Mouse (Mus musculus) ES-E14 (cell line): Measurements from ENCODE around the gene Tcf19. TPM values are rescaled to one million over a fixed set of nuclear protein-coding genes. Genes with fewer than 3 reads are reported as not detected.

Experiments used
- DNase-seq: peaks from one replicate; pipeline ENCODE4 v3.0.0-alpha.2; 2013; ENCODE audit warnings: low read depth, low spot score
- H3K27ac ChIP-seq: 2 replicates; pipeline ENCODE4 v1.5.1; 2012; ENCODE audit warnings: low read depth, mild to moderate bottlenecking, low read length, moderate library complexity, mixed read lengths; ENCODE audit not compliant: poor library complexity, insufficient read depth, severe bottlenecking
- H3K36me3 ChIP-seq: 2 replicates; pipeline ENCODE4 v1.6.1; 2012; ENCODE audit warnings: mild to moderate bottlenecking, low read length, moderate library complexity, mixed read lengths; ENCODE audit not compliant: control insufficient read depth, poor library complexity, insufficient read depth, severe bottlenecking
- H3K4me1 ChIP-seq, 2 experiments: fragments of 150-350 bp in 1 of 2; sonication (generic) in 1 of 2; 2 replicates each; pipeline ENCODE4 v1.6.1; 2012; ENCODE audit warnings: low read length in 2 of 2, mild to moderate bottlenecking in 1 of 2, mixed read lengths in 1 of 2; ENCODE audit not compliant: control insufficient read depth in 2 of 2, insufficient read depth in 2 of 2, poor library complexity in 1 of 2
- H3K4me3 ChIP-seq, 2 experiments: fragments of 150-350 bp in 1 of 2; sonication (generic) in 1 of 2; 2 replicates each; pipeline ENCODE4 v1.5.1; 2012; ENCODE audit warnings: low read length in 2 of 2, low read depth in 1 of 2, mild to moderate bottlenecking in 1 of 2, mixed read lengths in 1 of 2; ENCODE audit not compliant: insufficient read depth in 1 of 2, poor library complexity in 1 of 2, severe bottlenecking in 1 of 2
- H3K9ac ChIP-seq: 2 replicates; pipeline ENCODE4 v1.6.1; 2012; ENCODE audit warnings: low read depth, mild to moderate bottlenecking, low read length, mixed read lengths; ENCODE audit not compliant: poor library complexity, insufficient read depth, severe bottlenecking
- H3K9me3 ChIP-seq: fragments of 150-350 bp; sonication (generic); 2 replicates; pipeline ENCODE4 v1.6.1; 2012; ENCODE audit warnings: low read depth, mild to moderate bottlenecking, low read length; ENCODE audit not compliant: control insufficient read depth, insufficient read depth
- CHD2 ChIP-seq: IDR thresholded peaks from 2 replicates; pipeline ENCODE4 v1.6.1; 2014; ENCODE audit warnings: mild to moderate bottlenecking, low read depth, low read length, inconsistent platforms
- HCFC1 ChIP-seq: IDR thresholded peaks from 2 replicates; pipeline ENCODE4 v1.6.1; 2012; ENCODE audit warnings: low read length, inconsistent platforms, borderline replicate concordance; ENCODE audit not compliant: insufficient read depth
- MAFK ChIP-seq: IDR thresholded peaks from 2 replicates; pipeline ENCODE4 v1.6.1; 2014; ENCODE audit warnings: mild to moderate bottlenecking, low read depth, low read length, inconsistent platforms; ENCODE audit not compliant: insufficient read depth
- ZC3H11A ChIP-seq: IDR thresholded peaks from 2 replicates; pipeline ENCODE4 v1.6.1; 2012; ENCODE audit warnings: low read depth, mild to moderate bottlenecking, inconsistent platforms, low read length, borderline replicate concordance
- ZNF384 ChIP-seq: IDR thresholded peaks from 2 replicates; pipeline ENCODE4 v1.6.1; 2012; ENCODE audit warnings: low read depth, low read length, inconsistent platforms
- in situ Hi-C, 2 experiments: fragments of 600-800 bp; cut with MboI; formaldehyde crosslinking; loops; one replicate each; pipeline ENCODE4 v1.15.1; 2025; ENCODE audit warnings: low sequenced_read_pairs in 2 of 2, inconsistent platforms in 1 of 2; ENCODE audit not compliant: unreplicated experiment in 2 of 2
- total RNA-seq: library from RNA; depleted of rRNA; stranded (reverse); fragments of 300-350 nt; gene quantifications from 2 replicates; pipeline ENCODE4 v1.2.3, GENCODE M21; 2012

The Tcf19 gene
- total RNA-seq, 1 experiment: 10.5 TPM

- in situ Hi-C loops: no loop called here
- H3K27ac ChIP-seq: no peak overlapping the region
- no peaks in the 10 kb centered on the region for H3K36me3 ChIP-seq
- TF ChIP-seq ZC3H11A (no peak), MAFK (no peak), HCFC1 (no peak), CHD2 (no peak), ZNF384 (no peak)
- no peak overlapping the region for H3K9ac ChIP-seq
- DNase-seq: no peak
- H3K9me3 ChIP-seq: no peaks in the 10 kb centered on the region
- H3K4me3 ChIP-seq: no peak overlapping the region
- H3K4me1 ChIP-seq: peaks cover 3 to 32% of the 10 kb centered on the region in 2 experiments; a peak in 1 of 4 replicates
These were observed 34.2 kb upstream of the Tcf19 start for GRCm38 (mm10) chr17:35550871-35551270.

GRCm38 (mm10) chr17:35550143-35550494 is 33.5 kb upstream of the Tcf19 start:
- H3K9me3 ChIP-seq: no peaks in the 10 kb centered on the region
- no peaks in the 10 kb centered on the region for H3K36me3 ChIP-seq
- no peak overlapping the region; the same call in 1 of the 2 replicates for H3K9ac ChIP-seq
- no peak overlapping the region for H3K4me3 ChIP-seq
- no peak overlapping the region for H3K27ac ChIP-seq
- no peak for TF ChIP-seq ZC3H11A
- TF ChIP-seq CHD2: no peak
- no peak for TF ChIP-seq ZNF384
- no peak for TF ChIP-seq HCFC1
- TF ChIP-seq MAFK: no peak
- in situ Hi-C loops: no loop called here
- DNase-seq: no peak
- peaks cover 3 to 30% of the 10 kb centered on the region in 2 experiments; a peak in 1 of 4 replicates for H3K4me1 ChIP-seq

- in situ Hi-C loops: no loop called here
- Histone ChIP-seq H3K9ac (peak overlapping the region; percentile 50; the same call in 1 of the 2 replicates), H3K9me3 (no peaks in the 10 kb centered on the region), H3K36me3 (no peaks in the 10 kb centered on the region), H3K27ac (peak overlapping the region; percentile 33; the same call in 1 of the 2 replicates), H3K4me1 (peaks cover 3 to 32% of the 10 kb centered on the region in 2 experiments; a peak in 1 of 4 replicates), H3K4me3 (peak overlapping the region in 1 of 2 experiments; percentile 30; a peak in 1 of 4 replicates)
- no peak for DNase-seq
- TF ChIP-seq CHD2 (no peak), MAFK (no peak), HCFC1 (no peak), ZNF384 (no peak), ZC3H11A (no peak)
These were observed 33.0 kb upstream of the Tcf19 start for GRCm38 (mm10) chr17:35549437-35550142.

- in situ Hi-C loops: no loop called here
- no peak overlapping the region; a peak in 1 of 4 replicates for H3K4me3 ChIP-seq
- no peak overlapping the region for H3K9ac ChIP-seq
- TF ChIP-seq CHD2 (no peak), HCFC1 (no peak)
- H3K4me1 ChIP-seq: peaks cover 6 to 28% of the 10 kb centered on the region in 2 experiments; a peak in 2 of 4 replicates
- peak overlapping the region; percentile 40; the same call in 1 of the 2 replicates for H3K27ac ChIP-seq
- DNase-seq: no peak
- H3K36me3 ChIP-seq: no peaks in the 10 kb centered on the region
- H3K9me3 ChIP-seq: no peaks in the 10 kb centered on the region
These were observed 32.0 kb upstream of the Tcf19 start for GRCm38 (mm10) chr17:35548636-35549035.

- Histone ChIP-seq H3K4me3 (peak overlapping the region in 1 of 2 experiments; percentile 18; a peak in 1 of 4 replicates), H3K27ac (peak overlapping the region; percentile 0; the same call in 1 of the 2 replicates), H3K36me3 (no peaks in the 10 kb centered on the region), H3K9me3 (no peaks in the 10 kb centered on the region), H3K9ac (peak overlapping the region; percentile 23; the same call in 1 of the 2 replicates), H3K4me1 (peaks cover 8 to 32% of the 10 kb centered on the region in 2 experiments; a peak in 3 of 4 replicates)
- in situ Hi-C loops: no loop called here
- no peak for DNase-seq
- no peak for TF ChIP-seq ZNF384
- TF ChIP-seq MAFK: no peak
- no peak for TF ChIP-seq CHD2
- TF ChIP-seq ZC3H11A: no peak
- no peak for TF ChIP-seq HCFC1
These were observed 30.8 kb upstream of the Tcf19 start for GRCm38 (mm10) chr17:35547465-35547864.
